Mouse (Mus musculus) brain, embryonic 14.5 days (tissue): ENCODE measurements around the gene Gm3625.

Experiments used
- CTCF ChIP-seq: fragments of 200-500 bp; IDR thresholded peaks from 2 replicates; pipeline ENCODE4 v1.5.1; 2012; ENCODE audit warnings: inconsistent platforms, mild to moderate bottlenecking, moderate library complexity, borderline replicate concordance; ENCODE audit not compliant: insufficient read depth, insufficient read length; ENCODE audit errors: extremely low read depth
- POLR2A ChIP-seq: fragments of 200-500 bp; IDR thresholded peaks from 2 replicates; pipeline ENCODE4 v1.6.1; 2012; ENCODE audit warnings: mild to moderate bottlenecking, inconsistent platforms, borderline replicate concordance; ENCODE audit not compliant: poor library complexity, insufficient read depth, insufficient read length, severe bottlenecking; ENCODE audit errors: extremely low read depth

GRCm38 (mm10) chr12:4547557-4547956, 45.2 kb downstream of the Gm3625 start:
- no peak for TF ChIP-seq CTCF
- TF ChIP-seq POLR2A: no peak
